Mouse (Mus musculus) adrenal gland, postnatal 14 days (tissue): ENCODE results near the gene Ass1. TPM values are rescaled to one million over a fixed set of nuclear protein-coding genes. Genes with fewer than 3 reads are reported as not detected.

Experiments used
- DNase-seq: peaks from one replicate; pipeline ENCODE4 v3.0.0; 2021; ENCODE audit warnings: mixed read lengths
- long read RNA-seq, 2 experiments: library from polyadenylated mRNA; stranded (forward); transcript quantifications; one replicate each; pipeline ENCODE4 v2.0.0; 2021
- total RNA-seq: library from RNA; stranded (reverse); gene quantifications from 2 replicates; pipeline ENCODE4 v1.2.3, GENCODE M21; 2021

Ass1 gene
- 46.9 and 410 TPM in 2 replicates for total RNA-seq
- long read RNA-seq, experiment 1, transcript Ass1-201 (16 exons, 1,696 nt): major isoform, 15 of 16 reads
- long read RNA-seq, experiment 1, partial matches to known transcripts: 1 of 16 reads
- long read RNA-seq, experiment 1, other reads (novel, unspliced or antisense): 0 of 16 reads
- long read RNA-seq, experiment 2, transcript Ass1-201 (16 exons, 1,696 nt): major isoform, 184 of 212 reads
- long read RNA-seq, experiment 2, partial matches to known transcripts: 25 of 212 reads
- long read RNA-seq, experiment 2, other reads (novel, unspliced or antisense): 3 of 212 reads

DNA sequence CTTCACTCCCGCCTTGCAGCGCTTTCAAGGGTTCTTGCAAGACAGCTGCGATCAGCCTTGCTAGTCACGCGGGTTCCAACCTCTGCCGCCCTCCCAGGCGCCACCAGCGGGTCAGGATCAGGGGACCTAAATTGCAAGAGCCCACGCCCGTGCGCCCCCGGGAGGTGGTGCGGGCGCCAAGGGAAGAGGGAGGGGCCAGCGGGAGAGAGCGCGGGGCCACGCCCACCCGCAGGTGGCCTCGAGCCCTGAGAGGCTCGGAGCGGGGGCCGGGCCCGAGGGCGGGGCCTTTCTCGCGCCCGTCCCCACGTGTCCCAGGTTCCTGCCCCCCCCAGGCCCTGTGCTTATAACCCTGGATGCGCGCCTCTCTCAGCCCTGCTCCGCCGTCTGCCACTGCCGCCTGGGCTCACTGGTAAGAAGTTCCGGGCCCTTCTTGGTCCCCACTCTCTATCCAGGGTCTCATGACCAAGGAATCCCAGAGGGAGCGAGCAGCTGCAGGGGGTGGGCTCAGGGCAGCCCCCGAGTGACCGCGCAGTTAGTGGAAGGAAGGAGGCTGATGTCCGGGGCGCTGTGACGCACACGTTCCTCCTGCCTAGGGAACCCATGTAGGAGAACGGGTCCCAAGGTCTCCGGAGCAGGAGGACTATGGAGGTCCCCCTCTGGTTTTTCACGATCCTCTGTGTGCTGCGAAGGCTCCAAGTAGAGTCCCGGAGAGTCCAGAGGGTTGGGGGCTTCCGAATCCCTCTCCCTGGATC is at the start of gene Ass1:
TSS of gene Ass1 (plus strand) at position 277 of the 752 bp plus-strand sequence.
- DNase-seq: peak; percentile 93

DNA sequence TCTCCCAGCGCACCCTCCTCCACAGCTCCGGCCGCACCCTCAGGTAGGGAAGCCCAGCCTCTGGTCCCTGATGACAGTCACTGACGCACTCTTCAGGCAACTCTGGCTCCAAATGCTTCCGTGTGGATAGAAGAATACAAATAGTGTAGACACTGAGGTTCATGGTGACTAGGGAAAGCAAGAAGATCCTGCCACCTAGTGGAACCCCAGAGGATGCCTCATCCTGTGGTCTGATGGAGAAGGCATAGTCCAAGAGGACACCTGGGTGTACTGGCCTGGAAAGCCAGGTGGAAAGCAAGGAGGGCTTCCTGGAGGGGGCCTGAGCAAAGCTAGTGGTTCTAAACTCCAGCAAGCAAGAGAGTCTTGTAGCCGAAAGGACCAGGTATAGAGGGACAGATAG is 49.1 kb upstream of the Ass1 start:
- DNase-seq: no peak

DNA sequence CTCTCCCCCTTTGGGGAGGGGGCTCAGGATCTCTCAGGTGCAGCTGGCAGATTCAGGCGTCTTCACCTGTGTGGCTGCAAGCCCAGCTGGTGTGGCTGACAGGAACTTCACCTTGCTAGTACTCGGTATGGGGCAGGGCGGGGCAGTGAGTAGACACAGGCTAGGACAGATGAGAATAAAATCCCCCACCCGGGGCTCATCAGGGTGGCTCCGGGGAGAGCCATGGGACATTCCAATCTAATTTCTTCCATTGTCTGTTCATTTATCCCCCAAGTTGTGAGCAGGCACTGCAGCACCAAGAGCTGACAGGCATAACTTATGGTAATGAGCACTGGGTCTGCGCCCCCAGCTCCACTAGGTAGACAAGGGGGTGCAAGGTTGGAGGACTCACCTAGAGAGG is 47.4 kb upstream of the Ass1 start:
- no peak for DNase-seq

DNA sequence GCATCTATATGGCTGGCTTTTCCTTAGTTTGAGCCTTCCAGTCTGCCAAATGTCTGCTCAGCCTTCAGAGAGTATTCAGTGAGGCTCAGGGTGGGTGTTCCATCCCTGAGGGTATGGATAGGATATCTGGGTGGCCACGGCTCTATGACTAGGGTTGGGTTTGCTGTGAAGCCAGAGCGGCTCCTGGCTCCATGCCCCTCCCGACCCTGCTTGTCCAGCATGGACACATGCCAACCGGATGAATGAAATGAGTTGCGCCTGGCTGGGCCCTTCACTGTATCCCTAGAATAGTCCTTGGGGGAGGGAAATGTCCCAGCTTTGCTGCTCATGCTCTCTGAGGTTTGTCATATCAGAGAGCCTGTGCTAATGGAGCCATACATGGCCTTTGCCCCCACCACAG is 38.5 kb upstream of the Ass1 start:
- no peak for DNase-seq

DNA sequence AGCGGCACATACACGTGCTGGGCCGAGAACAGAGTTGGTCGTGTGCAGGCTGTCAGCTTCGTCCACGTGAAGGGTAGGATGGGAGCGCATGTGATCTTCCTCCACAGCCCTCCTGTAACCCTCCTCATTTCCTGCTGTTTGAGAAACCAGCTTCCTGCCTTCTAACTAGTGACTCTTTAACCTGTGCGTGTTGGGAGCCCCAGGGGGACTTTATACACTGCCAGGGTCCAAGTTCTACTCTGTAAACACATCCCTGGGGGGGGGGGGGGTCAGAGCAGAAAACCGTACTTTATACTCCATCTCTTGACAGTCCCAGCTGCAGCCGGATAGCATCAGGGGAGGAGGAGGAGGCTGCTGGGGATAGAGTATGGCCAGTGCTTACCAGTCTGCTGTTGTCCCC is 35.3 kb upstream of the Ass1 start:
- no peak for DNase-seq

DNA sequence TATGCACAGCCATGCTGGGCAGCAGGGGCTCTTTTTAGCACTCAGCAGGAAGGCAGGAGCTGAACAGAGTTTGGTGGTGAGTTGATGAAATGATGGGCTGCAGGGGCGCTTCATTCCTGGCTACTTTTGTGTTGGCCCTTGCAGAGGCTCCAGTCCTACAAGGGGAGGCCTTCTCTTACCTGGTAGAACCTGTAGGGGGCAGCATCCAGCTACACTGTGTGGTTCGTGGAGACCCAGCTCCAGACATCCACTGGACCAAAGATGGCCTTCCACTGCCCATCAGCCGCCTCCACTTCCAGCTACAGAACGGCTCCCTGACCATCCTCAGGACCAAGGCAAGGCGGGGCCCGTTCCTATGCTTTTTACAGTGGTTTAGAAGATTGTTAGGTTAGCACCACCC is 34.4 kb upstream of the Ass1 start:
- peak; percentile 76 for DNase-seq

DNA sequence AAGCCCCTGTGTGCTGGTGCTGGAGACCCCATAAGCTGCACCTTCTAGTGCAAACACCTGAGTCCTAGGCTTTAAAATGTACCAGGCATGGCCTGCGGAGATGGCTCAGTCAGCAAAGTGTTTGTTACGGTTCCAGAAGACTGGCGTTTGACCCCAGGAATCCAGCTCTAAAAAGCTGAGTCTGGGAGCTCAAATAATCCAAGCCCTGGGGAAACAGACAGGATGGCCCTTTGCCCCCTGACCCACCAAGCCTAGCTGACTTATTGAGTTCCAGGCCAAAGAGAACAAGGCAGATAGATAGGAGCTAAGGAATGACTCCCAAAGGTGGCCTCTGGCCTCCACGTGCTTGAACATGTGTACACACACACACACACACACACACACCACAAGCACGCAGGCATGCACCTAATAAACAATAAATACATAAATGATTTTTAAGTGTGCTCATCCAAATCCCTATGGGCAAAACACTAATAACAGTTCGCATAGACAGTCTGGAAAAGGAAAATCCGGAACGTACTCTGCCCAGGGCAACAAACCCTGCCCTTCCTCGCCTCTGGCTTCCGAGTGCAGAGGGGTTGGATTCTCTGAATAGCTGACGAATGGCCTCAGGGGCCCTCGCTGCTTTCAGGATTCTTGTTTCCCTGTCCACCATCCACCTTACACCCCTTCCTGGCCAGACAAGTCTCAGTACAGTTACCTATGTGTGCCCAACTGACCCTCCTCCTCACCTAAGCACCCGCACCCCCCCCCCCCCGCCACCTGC is 32.3 kb upstream of the Ass1 start:
- no peak for DNase-seq

DNA sequence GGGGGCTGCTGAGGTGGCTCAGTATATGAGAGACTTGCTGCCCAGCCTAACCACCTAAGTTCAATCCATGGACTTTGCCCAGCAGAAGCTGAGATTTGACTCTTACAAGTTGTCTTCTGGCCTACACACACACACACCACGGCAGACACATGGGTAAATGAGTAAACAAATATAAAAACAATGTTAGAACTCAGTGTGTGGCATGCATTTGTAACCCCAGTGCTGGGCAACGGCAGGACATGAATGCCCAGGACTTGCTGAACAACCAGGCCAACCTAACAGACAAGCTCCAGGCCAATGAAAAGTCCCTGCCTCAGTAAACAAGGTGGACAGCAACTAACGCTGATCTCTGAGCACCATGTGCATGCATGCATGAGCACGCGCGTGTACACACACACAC is 30.4 kb upstream of the Ass1 start:
- no peak for DNase-seq

DNA sequence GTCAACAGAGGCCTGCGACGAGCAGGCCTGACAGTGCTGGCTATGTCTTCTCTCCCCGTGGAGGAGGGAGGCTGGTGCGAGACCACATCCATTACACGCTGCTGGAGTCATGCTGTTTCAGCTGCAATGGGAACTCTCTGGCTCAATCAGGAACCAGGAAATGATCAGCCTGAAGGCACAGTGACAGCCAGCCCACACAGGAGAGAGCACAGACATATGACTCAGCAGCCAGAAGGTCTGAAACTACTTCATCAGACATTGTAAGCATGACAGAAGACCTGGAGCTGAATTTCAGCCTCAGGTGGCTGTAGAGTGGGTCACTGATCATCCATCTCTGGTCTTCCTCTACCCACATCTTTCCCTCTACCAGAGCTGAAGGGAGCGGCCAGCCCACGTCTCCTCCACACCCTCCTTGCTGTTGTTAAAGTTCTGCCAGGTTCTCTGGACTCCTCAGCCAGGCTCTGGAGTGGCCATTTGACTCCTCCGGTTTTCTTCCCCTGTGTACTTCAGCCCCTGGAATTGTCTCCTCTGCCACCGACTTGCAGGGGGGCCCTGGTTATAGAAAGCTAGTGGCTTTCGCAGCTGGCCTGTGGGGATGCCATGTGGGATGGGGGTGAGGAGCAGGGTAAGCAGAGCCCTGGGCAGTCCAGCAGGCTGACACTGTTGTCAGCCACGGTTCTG is 27.4 kb upstream of the Ass1 start:
- peak; percentile 55 for DNase-seq

DNA sequence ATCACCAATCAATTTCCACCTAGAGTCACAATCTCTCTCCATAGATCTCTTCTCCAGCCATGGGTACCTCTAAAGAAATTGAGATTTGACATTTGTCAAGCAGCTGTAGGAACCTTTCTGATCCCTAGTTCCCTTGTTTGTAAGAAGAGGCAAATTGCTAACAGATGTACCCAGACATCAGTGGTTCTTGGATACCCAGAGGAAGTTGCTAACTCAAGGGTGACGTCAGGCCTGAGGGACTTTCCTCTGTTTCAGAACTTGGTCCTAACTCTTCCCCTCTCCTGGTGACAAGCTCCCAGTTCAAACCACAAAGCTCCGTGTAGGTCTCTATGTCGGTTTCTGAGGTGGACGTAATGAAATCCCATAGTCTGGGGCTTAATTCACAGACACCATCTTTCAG is 24.0 kb upstream of the Ass1 start:
- no peak for DNase-seq

DNA sequence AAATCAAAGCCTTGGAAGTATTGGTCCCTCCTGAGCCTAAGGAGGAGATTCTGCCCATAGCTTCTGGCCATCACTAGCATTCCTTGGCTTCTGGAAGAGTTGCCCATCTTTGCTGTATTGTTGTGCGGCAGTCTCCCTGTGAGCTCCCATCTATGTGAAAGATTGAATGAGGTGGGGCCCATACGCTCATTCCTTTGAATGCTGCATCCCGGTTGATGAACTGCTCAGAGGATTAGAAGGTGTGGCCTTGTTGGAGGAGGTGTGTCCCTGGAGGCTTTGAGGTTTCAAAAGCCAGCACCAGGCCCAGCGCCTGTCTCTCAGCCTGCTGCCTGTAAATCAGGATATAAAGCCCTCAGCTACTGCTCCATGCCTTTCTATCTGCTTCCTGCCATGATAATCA is 23.6 kb upstream of the Ass1 start:
- no peak for DNase-seq

DNA sequence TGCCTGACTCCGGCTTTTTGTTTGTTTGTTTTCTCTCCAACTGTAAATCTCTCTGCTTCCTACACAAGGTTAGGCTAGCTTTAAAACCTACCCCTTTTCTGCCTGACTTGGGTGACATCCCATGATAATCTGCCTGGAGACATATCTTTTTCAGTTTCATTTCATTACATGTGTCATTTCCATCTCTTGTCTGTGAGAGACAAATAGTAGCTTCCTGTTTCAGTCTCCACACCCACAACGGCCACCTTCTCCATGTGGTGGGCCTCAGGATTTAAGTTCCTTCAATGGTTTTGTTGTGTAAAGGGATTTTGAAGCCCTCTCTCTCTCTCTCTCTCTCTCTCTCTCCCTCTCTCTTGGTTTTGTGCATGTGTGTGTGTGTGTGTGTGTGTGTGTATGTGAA is 22.5 kb upstream of the Ass1 start:
- DNase-seq: no peak

DNA sequence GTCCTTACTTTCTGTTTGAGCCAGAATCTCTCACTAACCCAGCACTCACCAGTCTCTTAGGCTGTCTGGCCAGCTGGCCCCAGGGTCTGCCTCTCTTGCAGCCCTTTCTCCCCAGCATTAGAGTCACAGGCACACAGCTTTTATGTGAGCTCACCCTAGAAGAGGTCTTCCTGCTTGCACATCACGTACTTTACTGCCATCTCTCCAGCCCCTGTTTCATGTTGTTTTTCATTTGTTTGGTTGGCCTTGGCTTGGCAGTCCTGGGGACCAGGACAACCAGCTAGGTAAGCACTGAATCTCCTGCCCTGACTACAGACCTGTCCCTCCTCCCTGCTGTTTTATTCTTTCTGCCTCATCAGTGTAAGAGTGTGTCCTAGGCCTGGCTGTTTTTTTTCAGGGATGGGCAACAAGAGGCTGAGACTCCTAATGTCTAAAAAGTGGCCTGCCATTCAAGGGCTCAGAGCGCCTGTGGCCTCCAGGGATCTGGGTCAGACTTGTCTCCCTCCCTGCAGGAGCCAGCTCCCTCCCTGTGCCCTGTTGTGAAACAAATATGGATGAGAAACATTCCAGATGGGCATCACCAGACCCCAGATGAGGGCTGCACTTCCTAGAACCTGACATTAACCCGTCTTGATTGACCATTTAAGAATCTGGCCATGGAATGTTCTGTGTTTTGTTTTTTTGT is 21.1 kb upstream of the Ass1 start:
- peak; percentile 61 for DNase-seq

DNA sequence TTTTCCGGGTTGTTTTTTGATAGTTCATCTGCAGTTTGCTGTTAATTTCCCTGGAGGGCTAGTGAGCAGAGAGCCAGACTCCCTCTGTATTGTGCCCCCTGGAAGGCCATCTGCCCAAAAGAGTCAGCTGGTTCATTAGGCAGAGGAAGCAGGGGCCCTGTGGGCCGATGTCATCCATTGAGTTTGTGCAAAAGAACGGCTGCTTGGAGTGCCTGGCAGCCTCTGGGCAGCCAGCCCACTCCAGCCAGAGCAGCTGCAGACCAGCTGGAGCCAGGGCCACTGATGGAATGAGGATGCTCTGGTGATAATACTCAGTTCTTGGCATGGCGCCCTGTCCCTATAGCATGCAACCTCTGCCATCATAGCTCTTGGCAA is 20.6 kb upstream of the Ass1 start:
- peak; percentile 78 for DNase-seq

DNA sequence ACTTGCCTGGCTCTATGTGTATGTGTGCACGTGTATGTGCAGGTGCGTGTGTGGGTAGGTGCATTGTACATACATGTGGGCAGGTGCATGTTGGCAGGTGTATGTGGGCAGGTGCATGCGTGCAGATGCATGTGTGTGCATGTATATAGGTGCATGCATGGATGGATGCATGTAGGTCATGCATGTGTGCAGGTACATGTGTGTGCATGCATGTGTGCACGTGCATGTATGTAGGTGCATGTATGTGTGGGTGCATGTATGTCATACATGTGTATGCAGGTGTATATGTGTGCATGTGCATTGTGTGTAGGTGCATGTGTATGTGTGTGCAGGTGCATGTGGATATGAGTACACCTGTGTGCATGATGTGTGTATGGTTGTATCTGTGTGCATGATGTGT is 20.1 kb upstream of the Ass1 start:
- no peak for DNase-seq

DNA sequence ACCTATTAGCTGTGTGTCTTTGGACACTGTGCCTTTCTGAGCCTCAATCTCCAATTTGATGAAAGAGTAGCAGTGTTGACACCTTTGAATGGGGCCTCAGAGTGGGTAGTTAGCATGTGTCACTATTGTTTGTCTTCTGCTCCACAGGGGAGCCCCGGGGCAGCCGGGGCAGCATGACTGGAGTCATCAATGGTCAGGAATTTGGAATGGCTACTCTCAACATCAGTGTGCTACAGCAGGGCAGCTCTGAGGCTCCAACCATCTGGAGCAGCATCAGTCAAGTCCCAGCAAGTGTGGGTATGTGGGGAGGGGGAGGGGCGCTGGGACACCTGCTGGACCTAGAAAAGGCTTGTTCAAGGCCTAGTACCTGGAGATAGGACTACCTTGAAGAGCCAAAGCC is 19.3 kb upstream of the Ass1 start:
- DNase-seq: no peak

DNA sequence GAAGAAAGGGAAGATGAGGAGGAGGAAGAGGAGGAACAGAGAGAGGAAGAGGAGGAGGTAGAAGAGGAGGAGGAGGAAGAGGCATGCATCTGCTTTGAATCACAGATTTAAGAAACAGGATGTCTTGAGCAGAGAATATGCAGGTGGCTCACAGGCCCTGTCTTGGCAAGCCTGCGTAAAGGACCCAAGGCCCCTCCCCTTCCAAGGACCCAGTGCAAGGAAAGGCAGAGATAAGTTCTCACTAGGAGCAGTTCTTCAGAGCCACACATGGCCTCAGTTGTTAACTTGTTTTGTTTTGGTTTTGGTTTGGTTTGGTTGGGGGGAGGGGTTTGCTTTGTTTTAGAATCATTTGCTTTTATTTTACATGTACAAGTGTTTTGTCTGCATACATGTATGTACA is 18.5 kb upstream of the Ass1 start:
- DNase-seq: no peak

DNA sequence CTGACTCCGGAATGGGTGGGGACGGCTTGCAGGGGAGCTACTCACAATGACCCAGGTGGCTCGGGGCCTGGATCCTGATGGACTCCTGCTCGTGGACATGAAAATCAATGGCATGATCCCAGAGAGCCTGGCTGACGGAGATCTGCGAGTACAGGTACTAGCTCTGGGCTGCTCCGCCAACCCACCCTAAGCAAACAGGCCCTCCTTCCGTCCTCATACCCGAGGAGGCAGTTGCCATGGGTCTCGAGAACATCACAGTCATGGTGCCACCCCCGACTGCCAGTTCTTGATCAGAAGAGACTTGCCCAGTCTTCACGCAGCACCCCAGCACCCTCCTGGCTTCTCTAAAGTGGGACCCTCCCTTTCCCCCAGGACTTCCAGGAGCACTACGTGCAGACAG is 17.0 kb upstream of the Ass1 start:
- no peak for DNase-seq

DNA sequence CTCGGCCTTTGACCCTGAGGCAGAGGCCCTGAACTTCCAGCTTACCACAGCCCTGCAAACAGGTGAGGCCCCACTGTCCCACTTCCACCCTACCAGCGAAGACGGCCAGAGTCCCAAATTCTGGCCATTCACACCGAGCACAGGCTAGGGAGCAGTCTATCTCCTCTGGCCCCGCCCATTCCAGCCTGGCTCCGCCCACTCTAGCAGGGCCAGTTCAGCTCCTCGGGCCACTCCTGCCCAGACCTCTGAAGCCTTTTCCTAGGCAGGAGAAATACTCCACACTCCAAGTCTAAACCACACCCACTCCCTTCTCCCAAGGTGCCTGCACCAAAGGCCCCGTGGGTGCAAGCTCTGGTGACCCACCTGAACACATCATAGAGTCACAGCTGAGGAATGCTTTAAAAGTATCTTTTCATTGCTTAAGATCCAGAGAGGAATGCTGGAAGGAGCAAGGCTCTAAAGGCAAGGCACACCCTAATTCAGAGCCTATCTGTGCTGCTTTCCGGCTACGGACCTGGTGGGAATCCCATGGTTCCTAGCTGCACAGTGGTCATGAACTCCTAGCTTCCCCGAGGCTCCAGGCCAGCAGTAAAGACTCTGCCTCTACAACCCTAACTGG is 16.3 kb upstream of the Ass1 start:
- DNase-seq: no peak

DNA sequence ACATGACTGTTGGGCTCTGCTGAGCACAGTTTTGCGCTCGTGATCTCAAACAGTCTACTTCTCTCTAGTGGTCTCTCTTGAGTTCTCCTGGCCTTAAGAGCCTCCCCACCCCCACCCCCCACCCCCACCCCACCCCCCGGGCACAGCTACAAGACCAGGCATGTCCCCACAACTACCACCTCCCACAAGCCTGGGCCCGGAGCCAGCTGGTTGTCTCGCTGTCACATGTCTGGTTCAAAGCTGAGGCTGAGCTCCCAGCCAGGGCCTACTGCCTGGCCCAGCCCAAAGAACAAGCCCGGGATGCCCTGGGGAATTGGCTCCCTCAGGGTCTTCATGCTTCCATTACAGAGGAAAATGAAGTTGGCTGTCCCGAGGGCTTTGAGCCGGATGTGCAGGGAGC is 15.7 kb upstream of the Ass1 start:
- DNase-seq: peak; percentile 64

DNA sequence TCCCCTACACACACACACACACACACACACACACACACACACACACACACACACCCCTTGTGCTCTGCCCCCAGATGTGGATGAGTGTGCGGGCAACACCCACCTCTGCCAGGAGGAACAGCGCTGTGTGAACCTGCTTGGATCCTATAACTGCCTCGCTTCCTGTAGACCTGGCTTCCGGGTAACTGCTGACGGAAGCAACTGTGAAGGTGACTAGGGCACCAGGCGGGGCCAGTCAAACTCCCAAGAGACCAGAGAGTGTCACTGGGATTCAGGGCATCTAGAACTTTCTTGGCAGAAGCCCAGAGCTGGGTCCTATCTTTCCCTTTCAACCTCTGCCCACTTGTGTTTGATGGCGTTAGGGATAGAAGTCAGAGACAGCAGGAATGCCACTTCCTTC is 14.6 kb upstream of the Ass1 start:
- no peak for DNase-seq

DNA sequence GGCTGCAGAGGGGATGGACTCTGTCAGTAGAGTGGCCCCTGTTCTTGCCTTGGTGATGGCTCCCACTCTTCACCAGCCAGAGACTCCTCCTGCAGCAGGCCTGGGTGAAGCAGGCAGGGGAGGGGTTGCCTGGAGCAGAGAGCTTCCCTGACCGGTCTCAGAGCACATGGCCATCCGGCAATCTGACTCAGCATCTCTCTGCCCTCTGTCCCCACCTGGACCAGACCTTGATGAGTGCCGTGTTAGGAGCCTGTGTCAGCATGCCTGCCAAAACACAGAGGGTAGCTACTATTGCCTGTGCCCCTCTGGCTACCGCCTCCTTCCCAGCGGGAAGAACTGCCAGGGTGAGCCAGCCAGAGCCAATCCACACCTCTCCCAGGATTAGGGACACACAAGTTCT is 11.5 kb upstream of the Ass1 start:
- DNase-seq: no peak
